In genomic region chr16:21355638-21356037, GRCm38 (mm10) we compare ENCODE assay signal across 19 mouse cellular contexts.
"Had no signal": no experiment of that assay in that cellular context is flagged by ENCODE, and none has a peak within 500 bp of the region (broad histone marks: within the 10 kb centered on the region; RNA-seq: fewer than 3 reads in every experiment).

No protein-coding gene starts in this region.

- H3K36me3 ChIP-seq: lung, embryonic 15.5 days; midbrain, embryonic 12.5 days; midbrain, embryonic 15.5 days; neural tube, embryonic 13.5 days had no signal

- H3K4me1 ChIP-seq: neural tube, embryonic 13.5 days had no signal

- H3K27ac ChIP-seq: kidney, postnatal 0 days; left cerebral cortex, adult 2 months; lung, embryonic 15.5 days; midbrain, embryonic 12.5 days; midbrain, embryonic 15.5 days; neural tube, embryonic 13.5 days had no signal

- DNase-seq: kidney, adult 18-20 months; kidney, postnatal 36 days; layer of hippocampus, postnatal 36 days; lung, adult 18-20 months; lung, postnatal 10 days; lung, postnatal 36 days; retina, postnatal 1 day; right cerebral cortex, postnatal 25 days; thymus, adult 18-20 months; thymus, postnatal 36 days had no signal

- H3K4me3 ChIP-seq: left cerebral cortex, adult 2 months; lung, embryonic 15.5 days; midbrain, embryonic 12.5 days; midbrain, embryonic 15.5 days; myocyte; neural tube, embryonic 13.5 days had no signal

- H3K9me3 ChIP-seq: lung, embryonic 15.5 days; midbrain, embryonic 12.5 days; midbrain, embryonic 15.5 days; neural tube, embryonic 13.5 days had no signal

- H3K27me3 ChIP-seq: lung, embryonic 15.5 days; midbrain, embryonic 15.5 days; neural tube, embryonic 13.5 days had no signal

- H3K4me2 ChIP-seq: lung, embryonic 15.5 days; midbrain, embryonic 12.5 days; midbrain, embryonic 15.5 days; neural tube, embryonic 13.5 days had no signal

- H3K9ac ChIP-seq: lung, embryonic 15.5 days; midbrain, embryonic 12.5 days; midbrain, embryonic 15.5 days; neural tube, embryonic 13.5 days had no signal

- ATAC-seq: inflammation-experienced regulatory T-cells, adult 6 months; intestine, embryonic 16.5 days; midbrain, embryonic 15.5 days had no signal
